Mouse (Mus musculus) forebrain, embryonic 13.5 days (tissue): ENCODE results near the gene Bcl11b. TPM values are rescaled to one million over a fixed set of nuclear protein-coding genes. Genes with fewer than 3 reads are reported as not detected.

ENCODE experiments used
- ATAC-seq: fragments of 200-750 bp; cut with Nextera tagmentation; 2 replicates; pipeline ENCODE4 v1.8.0; 2017
- H3K27ac ChIP-seq: fragments of 300-500 bp; sonication (generic); 2 replicates; pipeline ENCODE4 v1.5.1; 2015; ENCODE audit warnings: inconsistent platforms, mild to moderate bottlenecking, moderate library complexity
- H3K27me3 ChIP-seq: fragments of 300-500 bp; sonication (generic); 2 replicates; pipeline ENCODE4 v1.6.1; 2015; ENCODE audit warnings: mild to moderate bottlenecking, inconsistent platforms
- H3K36me3 ChIP-seq: fragments of 300-500 bp; sonication (generic); 2 replicates; pipeline ENCODE4 v1.6.1; 2015; ENCODE audit warnings: mild to moderate bottlenecking, inconsistent platforms; ENCODE audit not compliant: poor library complexity, severe bottlenecking
- H3K4me1 ChIP-seq: fragments of 300-500 bp; sonication (generic); 2 replicates; pipeline ENCODE4 v1.6.1; 2015; ENCODE audit warnings: inconsistent platforms
- H3K4me2 ChIP-seq: fragments of 300-500 bp; sonication (generic); 2 replicates; pipeline ENCODE4 v1.6.1; 2015; ENCODE audit warnings: inconsistent platforms, mild to moderate bottlenecking, moderate library complexity
- H3K4me3 ChIP-seq: fragments of 300-500 bp; sonication (generic); 2 replicates; pipeline ENCODE4 v1.5.1; 2015; ENCODE audit warnings: mild to moderate bottlenecking, inconsistent platforms
- H3K9ac ChIP-seq: fragments of 300-500 bp; sonication (generic); 2 replicates; pipeline ENCODE4 v1.6.1; 2015; ENCODE audit warnings: mild to moderate bottlenecking, inconsistent platforms
- H3K9me3 ChIP-seq: fragments of 300-500 bp; sonication (generic); replicated peaks from 2 replicates; pipeline ENCODE4 v1.6.1; 2016; ENCODE audit warnings: inconsistent platforms
- WGBS: fragments of 180-500 bp; shearing (Covaris S2); methylation state at CpG from one replicate; pipeline ENCODE4 v1.1.7; 2015; 5-methylcytosine and 5-hydroxymethylcytosine counted together
- polyA plus RNA-seq: library from polyadenylated mRNA; unstranded; fragments of >200 nt; fragmentation: Nextera tagmentation; extraction: Ambion mirVana; gene quantifications from 2 replicates; pipeline ENCODE4 v1.2.1, GENCODE M21; 2015

The Bcl11b gene
- polyA plus RNA-seq, 1 experiment from 2014 or later: 61.1 TPM

- H3K36me3 ChIP-seq: no peaks in the 10 kb centered on the region
- 0 out of 2 replicates have a peak, but pooled peaks cover 4% of the 10 kb centered on the region for H3K27me3 ChIP-seq
- H3K9me3 ChIP-seq: peaks cover 4% of the 10 kb centered on the region; the same call in 1 of the 2 replicates
- H3K4me2 ChIP-seq: no peak overlapping the region
- H3K4me3 ChIP-seq: no peak overlapping the region
- no peak overlapping the region for H3K27ac ChIP-seq
- 86% methylated on average over 9 of the region's 9 CpGs for WGBS
- ATAC-seq: no peak
- H3K4me1 ChIP-seq: peaks cover 31% of the 10 kb centered on the region
- H3K9ac ChIP-seq: no peak overlapping the region
Measured at GRCm38 (mm10) chr12:107881726-107882125, 121.7 kb downstream of the Bcl11b start.

- Histone ChIP-seq H3K27me3 (0 out of 2 replicates have a peak, but pooled peaks cover 4% of the 10 kb centered on the region), H3K36me3 (no peaks in the 10 kb centered on the region), H3K27ac (no peak overlapping the region), H3K4me1 (peaks cover 31% of the 10 kb centered on the region), H3K9me3 (peaks cover 6% of the 10 kb centered on the region; the same call in 1 of the 2 replicates), H3K9ac (no peak overlapping the region), H3K4me2 (no peak overlapping the region), H3K4me3 (no peak overlapping the region)
- WGBS: 80% methylated on average over 13 of the region's 13 CpGs
- ATAC-seq: no peak
Measured at GRCm38 (mm10) chr12:107880748-107881147, 122.7 kb downstream of the Bcl11b start.

- Histone ChIP-seq H3K4me3 (no peak overlapping the region), H3K27ac (no peak overlapping the region), H3K4me1 (peaks cover 25% of the 10 kb centered on the region), H3K9me3 (peaks cover 6% of the 10 kb centered on the region; the same call in 1 of the 2 replicates), H3K36me3 (no peaks in the 10 kb centered on the region), H3K27me3 (0 out of 2 replicates have a peak, but pooled peaks cover 4% of the 10 kb centered on the region), H3K9ac (no peak overlapping the region), H3K4me2 (no peak overlapping the region)
- peak; percentile 48; the same call in 1 of the 2 replicates for ATAC-seq
- WGBS: 66% methylated on average over 16 of the region's 16 CpGs
Measured at GRCm38 (mm10) chr12:107879114-107879777, 124.2 kb downstream of the Bcl11b start.

- H3K9me3 ChIP-seq: peaks cover 6% of the 10 kb centered on the region; the same call in 1 of the 2 replicates
- no peaks in the 10 kb centered on the region for H3K27me3 ChIP-seq
- H3K27ac ChIP-seq: no peak overlapping the region
- peak; percentile 13; the same call in 1 of the 2 replicates for ATAC-seq
- H3K36me3 ChIP-seq: no peaks in the 10 kb centered on the region
- no peak overlapping the region for H3K4me2 ChIP-seq
- no peak overlapping the region for H3K9ac ChIP-seq
- H3K4me3 ChIP-seq: no peak overlapping the region
- peaks cover 17% of the 10 kb centered on the region; the same call in 1 of the 2 replicates for H3K4me1 ChIP-seq
- 76% methylated on average over 9 of the region's 9 CpGs for WGBS
Measured at GRCm38 (mm10) chr12:107876237-107876636, 127.2 kb downstream of the Bcl11b start.

- no peak overlapping the region for H3K4me2 ChIP-seq
- ATAC-seq: peak; percentile 57; the same call in 1 of the 2 replicates
- peaks cover 7% of the 10 kb centered on the region; the same call in 1 of the 2 replicates for H3K4me1 ChIP-seq
- no peak overlapping the region for H3K4me3 ChIP-seq
- H3K27me3 ChIP-seq: no peaks in the 10 kb centered on the region
- H3K36me3 ChIP-seq: no peaks in the 10 kb centered on the region
- H3K9me3 ChIP-seq: peaks cover 6% of the 10 kb centered on the region; the same call in 1 of the 2 replicates
- no peak overlapping the region for H3K27ac ChIP-seq
- 90% methylated on average over 27 of the region's 27 CpGs for WGBS
- no peak overlapping the region for H3K9ac ChIP-seq
Measured at GRCm38 (mm10) chr12:107874467-107875142, 128.8 kb downstream of the Bcl11b start.

- Histone ChIP-seq H3K4me1 (no peaks in the 10 kb centered on the region), H3K36me3 (no peaks in the 10 kb centered on the region), H3K4me3 (no peak overlapping the region), H3K4me2 (no peak overlapping the region), H3K27ac (no peak overlapping the region), H3K9ac (no peak overlapping the region), H3K9me3 (no peaks in the 10 kb centered on the region), H3K27me3 (no peaks in the 10 kb centered on the region)
- ATAC-seq: no peak
- WGBS: 88% methylated on average over 20 of the region's 20 CpGs
Measured at GRCm38 (mm10) chr12:107869526-107870050, 133.8 kb downstream of the Bcl11b start.

- no peaks in the 10 kb centered on the region for H3K4me1 ChIP-seq
- H3K27ac ChIP-seq: no peak overlapping the region
- ATAC-seq: no peak
- H3K36me3 ChIP-seq: no peaks in the 10 kb centered on the region
- H3K4me3 ChIP-seq: no peak overlapping the region
- no peaks in the 10 kb centered on the region for H3K27me3 ChIP-seq
- H3K9me3 ChIP-seq: no peaks in the 10 kb centered on the region
- WGBS: 93% methylated on average over 2 of the region's 2 CpGs
- H3K9ac ChIP-seq: no peak overlapping the region
- no peak overlapping the region for H3K4me2 ChIP-seq
Measured at GRCm38 (mm10) chr12:107868291-107868690, 135.1 kb downstream of the Bcl11b start.

Other genes with a start within 250 kb of the Bcl11b start
- 90.0 and 91.6 TPM in 2 replicates for gene Setd3, start 175.7 kb upstream of the Bcl11b start, polyA plus RNA-seq
- gene Ccnk, start 176.0 kb upstream of the Bcl11b start, polyA plus RNA-seq: 4.5 and 5.3 TPM in 2 replicates